Mouse (Mus musculus): Measurements from ENCODE around the gene Chmp6. TPM values are rescaled to one million over a fixed set of nuclear protein-coding genes. Genes with fewer than 3 reads are reported as not detected.

The Chmp6 gene
- polyA plus RNA-seq, 2 experiments = 55.8 to 96.0 TPM

GRCm38 (mm10) chr11:119939073-119939710 lies 26.0 kb downstream of the Chmp6 start:
- no peak for TF ChIP-seq POLR2A (IDR thresholded peaks at IDR 0.05; ENCODE audit: borderline replicate concordance, extremely low read depth, insufficient read depth, insufficient read length)
- no peak overlapping the region for H3K9ac ChIP-seq (ENCODE audit: low read depth, low read length, severe bottlenecking)
- 51% methylated on average over 8 of the region's 8 CpGs for WGBS
- H3K9me3 ChIP-seq (ENCODE audit: control insufficient read depth, low read length) = no peaks in the 10 kb centered on the region
- H3K27me3 ChIP-seq (ENCODE audit: control insufficient read depth, insufficient read depth, low read length) = no peaks in the 10 kb centered on the region
- H3K36me3 ChIP-seq (ENCODE audit: control insufficient read depth, insufficient read depth, low read length) = 0 out of 2 replicates have a peak, but pooled peaks cover 2% of the 10 kb centered on the region
- no peak overlapping the region for H3K4me2 ChIP-seq (replicated peaks; ENCODE audit: low read depth, low read length, severe bottlenecking)
- no peak overlapping the region for H3K27ac ChIP-seq (replicated peaks; ENCODE audit: low read depth, low read length)
- no peak overlapping the region for H3K4me3 ChIP-seq (replicated peaks; ENCODE audit: low read length)
- H3K4me1 ChIP-seq (ENCODE audit: control insufficient read depth, insufficient read depth, low read length) = peaks cover 53% of the 10 kb centered on the region
- DNase-seq (ENCODE audit: low spot score) (no peak), ATAC-seq (ENCODE audit: low FRiP score, low read depth) (no peak)

GRCm38 (mm10) chr11:119939711-119940106 lies 26.5 kb downstream of the Chmp6 start:
- no peak overlapping the region for H3K9ac ChIP-seq (ENCODE audit: low read depth, low read length, severe bottlenecking)
- DNase-seq (ENCODE audit: low spot score) = no peak
- H3K27ac ChIP-seq (replicated peaks; ENCODE audit: low read depth, low read length) = no peak overlapping the region
- H3K36me3 ChIP-seq (ENCODE audit: control insufficient read depth, insufficient read depth, low read length) = 0 out of 2 replicates have a peak, but pooled peaks cover 2% of the 10 kb centered on the region
- 34% methylated on average over 4 of the region's 4 CpGs for WGBS
- no peaks in the 10 kb centered on the region for H3K27me3 ChIP-seq (ENCODE audit: control insufficient read depth, insufficient read depth, low read length)
- no peak overlapping the region for H3K4me3 ChIP-seq (replicated peaks; ENCODE audit: low read length)
- H3K4me1 ChIP-seq (ENCODE audit: control insufficient read depth, insufficient read depth, low read length) = peaks cover 58% of the 10 kb centered on the region
- no peak for TF ChIP-seq POLR2A (IDR thresholded peaks at IDR 0.05; ENCODE audit: borderline replicate concordance, extremely low read depth, insufficient read depth, insufficient read length)
- H3K4me2 ChIP-seq (replicated peaks; ENCODE audit: low read depth, low read length, severe bottlenecking) = no peak overlapping the region
- no peak for ATAC-seq (ENCODE audit: low FRiP score, low read depth)
- no peaks in the 10 kb centered on the region for H3K9me3 ChIP-seq (ENCODE audit: control insufficient read depth, low read length)

- TF ChIP-seq POLR2A (IDR thresholded peaks at IDR 0.05; ENCODE audit: borderline replicate concordance, extremely low read depth, insufficient read depth, insufficient read length) = no peak
- no peaks in the 10 kb centered on the region for H3K27me3 ChIP-seq (ENCODE audit: control insufficient read depth, insufficient read depth, low read length)
- WGBS = 39% methylated on average over 11 of the region's 11 CpGs
- no peak overlapping the region for H3K4me3 ChIP-seq (replicated peaks; ENCODE audit: low read length)
- no peak overlapping the region for H3K9ac ChIP-seq (ENCODE audit: low read depth, low read length, severe bottlenecking)
- no peaks in the 10 kb centered on the region for H3K9me3 ChIP-seq (ENCODE audit: control insufficient read depth, low read length)
- ATAC-seq (ENCODE audit: low FRiP score, low read depth) = no peak
- no peak overlapping the region for H3K4me2 ChIP-seq (replicated peaks; ENCODE audit: low read depth, low read length, severe bottlenecking)
- peaks cover 59% of the 10 kb centered on the region for H3K4me1 ChIP-seq (ENCODE audit: control insufficient read depth, insufficient read depth, low read length)
- H3K36me3 ChIP-seq (ENCODE audit: control insufficient read depth, insufficient read depth, low read length) = 0 out of 2 replicates have a peak, but pooled peaks cover 2% of the 10 kb centered on the region
- no peak overlapping the region for H3K27ac ChIP-seq (replicated peaks; ENCODE audit: low read depth, low read length)
- DNase-seq (ENCODE audit: low spot score) = no peak
These were observed 26.9 kb downstream of the Chmp6 start for GRCm38 (mm10) chr11:119940142-119940541.

- no peak for TF ChIP-seq POLR2A (IDR thresholded peaks at IDR 0.05; ENCODE audit: borderline replicate concordance, extremely low read depth, insufficient read depth, insufficient read length)
- no peak overlapping the region for H3K27ac ChIP-seq (replicated peaks; ENCODE audit: low read depth, low read length)
- H3K4me3 ChIP-seq (replicated peaks; ENCODE audit: low read length) = peak overlapping the region; percentile 76
- no peaks in the 10 kb centered on the region for H3K27me3 ChIP-seq (ENCODE audit: control insufficient read depth, insufficient read depth, low read length)
- 6% methylated on average over 8 of the region's 8 CpGs for WGBS
- H3K4me1 ChIP-seq (ENCODE audit: control insufficient read depth, insufficient read depth, low read length) = peaks cover 48% of the 10 kb centered on the region
- DNase-seq (ENCODE audit: low spot score) (no peak), ATAC-seq (ENCODE audit: low FRiP score, low read depth) (no peak)
- H3K4me2 ChIP-seq (replicated peaks; ENCODE audit: low read depth, low read length, severe bottlenecking) = peak overlapping the region; percentile 67
- peak overlapping the region; percentile 61; the same call in 1 of the 2 replicates for H3K9ac ChIP-seq (ENCODE audit: low read depth, low read length, severe bottlenecking)
- H3K9me3 ChIP-seq (ENCODE audit: control insufficient read depth, low read length) = no peaks in the 10 kb centered on the region
- H3K36me3 ChIP-seq (ENCODE audit: control insufficient read depth, insufficient read depth, low read length) = no peaks in the 10 kb centered on the region
These were observed 28.6 kb downstream of the Chmp6 start for GRCm38 (mm10) chr11:119941794-119942193.

GRCm38 (mm10) chr11:119942201-119942726 lies 29.0 kb downstream of the Chmp6 start:
- peak; percentile 44 for DNase-seq (ENCODE audit: low spot score)
- peak; percentile 56; the same call in 1 of the 2 replicates for TF ChIP-seq POLR2A (IDR thresholded peaks at IDR 0.05; ENCODE audit: borderline replicate concordance, extremely low read depth, insufficient read depth, insufficient read length)
- peak overlapping the region; percentile 73 for H3K27ac ChIP-seq (replicated peaks; ENCODE audit: low read depth, low read length)
- peak; percentile 62 for ATAC-seq (ENCODE audit: low FRiP score, low read depth)
- peak overlapping the region; percentile 61 for H3K9ac ChIP-seq (ENCODE audit: low read depth, low read length, severe bottlenecking)
- H3K27me3 ChIP-seq (ENCODE audit: control insufficient read depth, insufficient read depth, low read length) = no peaks in the 10 kb centered on the region
- peak overlapping the region; percentile 76 for H3K4me3 ChIP-seq (replicated peaks; ENCODE audit: low read length)
- H3K9me3 ChIP-seq (ENCODE audit: control insufficient read depth, low read length) = no peaks in the 10 kb centered on the region
- under 1% methylated on average over 40 of the region's 43 CpGs for WGBS
- H3K4me2 ChIP-seq (replicated peaks; ENCODE audit: low read depth, low read length, severe bottlenecking) = peak overlapping the region; percentile 67
- H3K36me3 ChIP-seq (ENCODE audit: control insufficient read depth, insufficient read depth, low read length) = no peaks in the 10 kb centered on the region
- H3K4me1 ChIP-seq (ENCODE audit: control insufficient read depth, insufficient read depth, low read length) = peaks cover 45% of the 10 kb centered on the region
